Mouse (Mus musculus) adrenal gland, postnatal 14 days (tissue): ENCODE data around the gene Lgr5. TPM values are rescaled to one million over a fixed set of nuclear protein-coding genes. Genes with fewer than 3 reads are reported as not detected.
A peak's percentile ranks its signal among the peaks of the same experiment; 100 is the strongest.

ENCODE experiments used
- DNase-seq: peaks from one replicate; pipeline ENCODE4 v3.0.0; 2021; ENCODE audit warnings: mixed read lengths
- total RNA-seq: library from RNA; stranded (reverse); gene quantifications from 2 replicates; pipeline ENCODE4 v1.2.3, GENCODE M21; 2021

Lgr5 gene
- total RNA-seq, 1 experiment from 2014 or later = 21.4 TPM

DNA sequence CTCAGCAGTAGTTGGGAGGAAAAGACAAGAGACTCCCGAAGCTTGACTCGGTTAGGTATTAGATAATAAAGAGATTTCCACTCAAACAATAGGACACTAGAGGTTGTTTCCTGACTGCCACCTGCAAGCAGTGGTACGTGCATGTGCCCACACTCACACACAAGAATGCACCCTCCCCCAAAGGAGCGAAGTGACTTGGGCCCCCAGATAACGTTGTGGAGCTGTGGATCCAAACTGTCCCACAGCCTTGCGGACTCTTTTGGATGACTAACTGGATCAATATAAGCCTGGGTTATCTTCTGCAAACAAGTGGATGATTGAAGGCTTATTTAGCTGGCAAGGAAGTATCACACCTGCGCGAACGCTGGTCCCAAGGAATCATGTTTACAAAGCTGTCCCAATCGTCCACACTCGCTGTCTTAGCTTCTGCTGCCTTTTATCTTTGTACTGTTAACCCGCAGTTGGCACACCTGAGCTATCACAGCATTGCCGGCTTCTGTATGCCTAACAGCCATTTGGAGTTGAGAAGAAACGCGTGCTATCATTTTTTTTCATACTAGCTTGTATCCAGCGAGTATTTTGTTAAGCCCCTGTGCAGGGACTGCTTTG, 81.8 kb downstream of the Lgr5 start:
- DNase-seq = no peak

DNA sequence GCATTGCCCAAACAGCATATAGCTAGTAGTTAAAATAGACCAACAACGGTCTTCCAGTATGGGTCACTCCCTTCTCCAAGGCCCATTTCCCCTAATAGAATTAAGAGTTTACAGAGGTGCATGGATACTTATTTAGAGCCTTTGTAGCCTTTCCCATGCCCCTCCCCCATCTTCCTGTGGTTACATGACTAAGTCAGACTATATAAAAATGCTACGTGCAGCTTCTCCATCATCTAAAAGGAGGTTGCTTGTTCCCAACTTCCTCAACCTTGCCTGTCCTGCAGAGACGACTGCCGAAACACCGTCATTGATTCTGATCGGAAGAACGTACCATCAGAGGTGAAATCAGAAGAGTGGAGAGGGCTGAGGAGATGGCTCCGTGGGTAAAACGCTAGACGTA, 82.4 kb downstream of the Lgr5 start:
- no peak for DNase-seq

DNA sequence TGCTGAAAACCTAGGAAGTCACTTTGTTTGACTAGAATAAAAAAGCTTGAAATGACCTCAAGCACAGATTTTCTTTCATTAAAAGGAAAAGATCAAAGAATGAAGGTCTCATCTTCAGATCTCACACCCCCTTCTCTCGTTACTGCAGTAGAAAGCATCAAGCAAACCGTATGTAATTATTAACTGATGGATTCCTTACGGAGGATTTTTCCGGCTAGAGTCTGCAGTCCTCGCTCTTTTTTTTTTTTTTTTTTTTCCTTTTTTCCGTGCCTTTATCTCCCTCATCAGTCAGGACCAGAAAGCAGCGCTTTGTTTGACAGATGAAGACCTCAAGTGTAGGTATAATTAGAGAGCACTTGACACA, 93.8 kb downstream of the Lgr5 start:
- no peak for DNase-seq

DNA sequence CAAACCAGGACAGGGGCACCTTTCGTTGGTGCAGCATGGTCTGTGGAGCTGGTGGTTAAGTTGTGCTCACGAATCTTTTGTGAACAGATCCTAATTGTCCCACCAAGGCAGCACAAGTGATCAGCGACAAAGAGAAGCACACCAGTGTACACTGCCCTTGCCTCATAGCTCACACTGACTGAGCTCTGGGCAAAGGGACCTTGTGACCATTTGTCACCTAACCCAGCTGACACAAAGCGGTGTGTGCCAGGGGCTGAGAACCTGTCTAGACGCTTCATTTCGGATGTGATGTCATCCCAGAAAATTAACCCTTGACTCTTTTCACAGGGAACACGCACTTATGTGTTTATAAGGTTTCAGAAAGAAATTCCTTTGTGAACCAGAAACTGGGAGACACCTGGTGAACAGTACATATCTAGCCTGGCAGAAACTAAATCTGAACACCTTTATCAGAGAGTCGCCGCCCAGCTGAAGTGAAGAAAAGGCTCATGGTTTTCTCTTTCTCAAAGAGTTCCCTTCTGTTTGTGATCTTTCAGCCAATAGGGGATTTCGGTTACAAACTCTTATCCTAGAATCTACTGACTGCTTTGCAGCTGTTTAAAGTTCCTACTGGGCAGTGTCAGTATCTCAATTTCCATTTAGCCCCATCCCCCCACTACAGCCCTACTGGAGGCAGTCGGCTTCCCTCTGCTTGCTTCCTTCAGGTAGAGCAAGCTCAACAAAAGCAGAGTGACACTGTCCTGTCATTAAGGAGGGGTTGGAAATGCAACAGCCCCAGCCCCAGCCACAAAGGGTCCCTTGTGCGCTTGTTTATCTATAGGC, 94.4 kb downstream of the Lgr5 start:
- no peak for DNase-seq

DNA sequence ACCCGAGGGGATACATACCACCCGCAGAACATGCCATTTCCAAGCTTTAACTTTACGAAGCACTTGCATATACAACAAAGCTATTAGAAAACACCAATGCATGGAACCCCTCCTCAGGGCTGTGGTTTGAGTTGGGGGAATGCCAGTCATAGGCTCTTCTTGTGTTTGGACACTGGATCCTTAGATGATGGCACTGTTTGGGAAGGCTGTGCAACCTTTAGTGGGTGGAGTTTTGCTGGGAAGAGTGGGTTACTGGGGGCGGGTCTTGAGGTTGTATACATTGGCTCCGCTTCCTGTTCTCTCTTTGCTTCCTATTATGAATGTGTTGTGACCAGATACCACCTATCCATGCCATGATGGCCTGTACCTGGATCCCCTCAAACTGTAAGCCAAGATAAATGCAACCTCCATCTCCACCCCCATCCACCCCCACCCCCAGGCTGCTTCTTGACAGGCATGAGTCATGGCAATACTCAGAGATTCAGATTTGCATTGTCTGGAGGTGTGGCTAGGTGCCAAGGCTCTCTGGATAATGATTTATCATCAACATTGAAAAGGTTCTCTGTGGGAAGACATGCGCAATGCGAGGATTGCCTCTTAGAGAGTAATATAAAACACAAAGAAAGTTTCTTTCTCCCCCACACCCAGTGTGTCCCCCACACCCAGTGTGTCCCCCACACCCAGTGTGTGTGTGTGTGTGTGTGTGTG, 95.6 kb downstream of the Lgr5 start:
- DNase-seq = peak; percentile 17

DNA sequence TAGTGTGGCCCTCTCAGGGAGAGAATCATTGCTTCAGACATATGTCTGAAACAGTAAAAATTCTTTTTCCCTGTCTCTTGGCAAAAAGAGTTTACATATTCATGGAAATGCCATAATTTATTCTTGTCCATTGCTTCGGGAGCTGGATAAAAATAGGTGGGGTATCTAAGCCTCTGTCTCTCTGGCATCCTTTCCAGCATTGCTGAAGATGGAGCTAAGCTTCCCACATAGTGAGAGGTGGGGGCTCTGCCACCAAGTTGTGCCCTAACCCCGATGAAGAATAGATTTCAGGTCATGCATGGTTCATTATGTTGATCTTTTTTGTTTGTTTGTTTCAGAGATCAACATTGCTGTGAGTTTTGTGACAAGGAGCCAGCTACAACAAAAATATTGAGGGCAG, 102.0 kb downstream of the Lgr5 start:
- no peak for DNase-seq

DNA sequence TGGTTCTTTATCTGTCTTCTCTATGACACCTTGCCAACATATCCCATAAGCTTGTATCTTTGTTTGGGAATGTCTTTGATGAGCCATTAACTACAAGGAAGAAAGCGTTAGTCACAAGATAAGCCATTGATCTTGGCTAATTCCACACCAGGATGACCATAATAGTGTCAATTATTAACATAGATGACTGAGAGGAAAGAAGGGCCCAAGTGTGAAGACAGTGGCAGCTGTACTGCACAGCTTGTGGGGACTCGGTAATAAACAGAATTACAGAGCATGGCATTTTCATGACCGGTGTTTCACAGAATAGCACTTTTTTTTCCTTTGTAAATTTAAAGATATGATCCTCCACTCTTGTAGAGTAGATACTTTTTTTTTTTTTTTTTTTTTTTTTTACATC, 102.9 kb downstream of the Lgr5 start:
- DNase-seq = no peak

DNA sequence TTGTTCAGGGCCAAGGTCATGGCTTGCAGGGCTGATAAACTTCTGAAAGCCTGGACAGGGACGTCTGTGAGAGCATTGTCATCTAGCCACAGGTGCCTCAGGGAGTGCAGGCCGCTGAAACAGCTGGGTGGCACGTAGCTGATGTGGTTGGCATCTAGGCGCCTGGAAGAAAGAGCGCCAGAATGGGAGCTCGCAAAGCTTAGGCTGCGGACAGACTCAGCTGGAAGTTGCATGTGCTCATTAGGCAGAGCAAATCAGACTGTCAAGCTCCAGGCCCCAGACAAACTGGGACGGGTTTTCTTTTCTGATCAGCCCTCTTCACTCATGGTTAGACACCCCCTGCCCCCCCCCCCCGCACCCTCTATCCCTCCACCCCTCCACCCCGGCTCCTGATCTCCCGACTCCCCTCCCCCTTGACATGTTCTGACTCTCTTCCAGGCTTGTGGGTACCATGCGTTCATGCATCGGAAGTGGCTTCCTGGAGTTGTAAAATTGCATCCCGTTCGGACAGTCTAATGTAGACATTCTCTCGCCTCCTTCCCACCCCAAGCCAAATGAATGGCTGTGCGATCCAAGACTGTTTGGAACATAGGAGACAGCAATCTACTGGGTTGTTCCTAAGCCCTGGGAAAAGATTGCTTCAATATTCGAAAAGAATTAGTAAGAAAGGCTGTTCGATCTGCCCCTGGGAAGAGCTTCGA, 109.0 kb downstream of the Lgr5 start:
- peak; percentile 6 for DNase-seq

DNA sequence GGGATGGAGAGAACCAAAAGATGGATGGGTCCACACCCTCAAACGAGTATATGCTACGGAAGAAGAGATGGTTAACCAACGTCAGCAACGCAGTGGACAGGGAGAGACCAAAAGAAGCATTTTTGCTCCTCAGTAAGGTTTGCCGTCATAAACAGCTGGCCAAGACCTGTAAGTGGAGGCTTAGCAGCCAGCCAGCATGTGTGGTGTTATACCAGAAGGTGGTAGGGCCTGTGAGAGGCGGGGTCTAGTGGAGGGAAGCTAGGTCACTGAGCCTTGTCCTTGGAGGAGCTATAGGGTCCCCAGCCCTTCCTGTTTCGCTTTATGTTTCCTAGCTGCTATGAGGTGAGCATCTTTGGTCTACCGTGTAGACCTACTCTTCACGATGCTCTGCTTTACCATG, 111.1 kb downstream of the Lgr5 start:
- no peak for DNase-seq

DNA sequence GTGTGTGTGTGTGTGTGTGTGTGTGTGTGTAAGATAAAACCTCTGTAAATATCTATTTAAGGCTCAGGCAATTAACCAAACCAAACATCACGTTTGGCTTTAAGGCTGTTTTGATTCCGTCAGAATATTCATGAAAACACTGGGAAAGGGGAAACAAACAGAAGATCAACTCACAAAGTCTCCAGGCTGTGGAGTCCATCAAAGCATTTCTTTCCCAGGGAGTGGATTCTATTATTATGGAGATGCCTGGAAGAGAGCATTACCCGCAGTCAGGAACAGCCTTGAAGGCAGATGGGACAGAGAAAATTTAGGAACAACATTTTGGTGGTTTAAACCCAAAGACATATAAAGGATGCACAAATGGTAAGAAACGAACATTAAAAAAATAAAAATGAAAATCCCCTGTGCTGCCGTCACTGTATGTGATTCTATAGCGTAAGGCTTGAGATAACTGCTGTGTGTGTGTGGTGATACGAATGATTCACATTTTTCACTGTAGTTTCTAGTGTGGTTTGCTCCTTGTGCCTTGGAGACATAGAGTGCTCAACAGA, 112.5 kb downstream of the Lgr5 start:
- DNase-seq = no peak

DNA sequence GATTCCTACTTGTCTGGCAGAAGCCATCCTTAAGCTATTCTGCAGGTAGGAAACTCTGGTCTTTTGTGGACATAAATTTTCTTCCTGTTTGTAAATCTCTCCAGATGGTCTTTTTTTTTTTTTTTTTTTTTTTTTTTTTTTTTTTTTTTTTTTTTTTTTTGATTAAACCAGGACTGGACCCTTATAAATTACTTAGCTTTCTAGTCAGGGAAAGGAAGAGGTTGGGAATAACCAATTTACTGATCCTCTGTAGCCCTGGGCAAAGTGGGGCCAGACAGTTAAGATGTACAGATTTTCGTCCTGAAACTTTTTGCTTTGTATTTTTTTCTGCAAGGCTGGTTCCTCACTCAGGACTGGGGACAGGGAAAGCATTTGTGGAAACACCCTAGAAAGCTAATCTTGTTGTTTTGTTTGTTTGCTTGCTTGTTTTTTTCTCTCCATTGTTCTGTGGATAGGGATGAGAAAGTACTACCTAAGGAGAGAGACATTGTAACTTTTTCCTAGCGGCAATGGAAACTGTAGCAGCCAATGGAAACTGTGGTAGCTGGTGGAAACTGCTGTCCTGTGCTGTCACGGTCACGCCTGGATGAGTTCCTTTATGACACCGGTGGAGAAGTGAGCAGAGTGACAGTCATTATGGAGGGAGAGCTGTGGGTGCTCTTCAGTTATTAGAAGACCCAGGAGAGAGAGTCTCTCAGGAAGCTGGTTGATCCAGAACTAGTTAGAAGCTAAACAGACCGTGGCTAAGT, 114.2 kb downstream of the Lgr5 start:
- DNase-seq = no peak

DNA sequence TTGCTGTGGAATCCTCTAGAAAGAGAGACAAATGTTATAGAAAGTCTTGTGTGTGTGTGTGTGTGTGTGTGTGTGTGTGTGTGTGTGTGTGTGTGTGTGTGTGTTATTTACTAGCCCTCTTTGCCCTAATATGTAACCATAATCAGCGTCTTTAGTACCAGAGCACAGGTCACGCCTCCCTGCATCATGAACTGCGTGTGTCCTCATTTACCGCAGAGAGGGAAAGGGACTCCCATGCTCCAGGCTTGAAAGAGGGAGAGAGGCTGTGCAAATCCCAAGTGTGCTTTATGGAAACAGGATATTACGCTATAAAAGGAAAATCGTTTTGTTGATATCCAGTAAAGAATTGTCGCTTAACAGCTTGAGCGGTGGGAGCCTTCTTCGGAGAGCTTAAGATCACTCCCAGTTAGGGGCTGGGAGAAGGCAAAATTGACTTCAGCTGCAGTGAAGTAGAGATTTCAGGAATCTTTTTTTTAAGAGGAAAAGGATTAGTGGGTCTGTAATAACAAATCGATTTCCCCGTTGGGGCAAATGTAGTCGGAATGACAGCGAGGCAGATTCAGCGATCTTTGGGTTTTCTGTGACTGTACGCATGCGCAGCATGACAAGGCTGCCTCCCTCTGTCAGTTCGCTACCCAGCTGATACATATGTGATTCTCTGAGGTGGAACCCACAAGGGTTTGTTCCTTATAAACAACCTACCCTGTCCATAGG, 116.8 kb downstream of the Lgr5 start:
- peak; percentile 10 for DNase-seq

DNA sequence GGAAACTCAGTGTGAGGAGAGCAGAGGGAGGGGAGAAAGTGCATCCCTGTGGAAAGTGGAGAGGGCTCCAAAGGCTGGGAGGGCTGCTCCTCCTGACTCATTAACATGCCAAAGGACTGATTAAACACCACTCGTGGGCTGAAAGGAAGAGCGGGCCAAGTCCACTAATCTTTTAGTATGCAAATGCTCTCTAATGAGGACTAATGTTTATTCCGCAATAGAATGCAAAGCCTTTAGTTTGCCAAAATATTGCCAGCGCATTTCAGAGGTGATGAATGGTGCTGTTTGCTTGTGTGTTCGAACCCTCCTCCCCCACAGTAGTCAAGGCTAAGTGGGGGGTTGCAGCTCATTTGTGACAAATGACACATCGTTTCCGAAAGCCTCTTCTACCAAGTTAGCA, 118.5 kb downstream of the Lgr5 start:
- DNase-seq = no peak

DNA sequence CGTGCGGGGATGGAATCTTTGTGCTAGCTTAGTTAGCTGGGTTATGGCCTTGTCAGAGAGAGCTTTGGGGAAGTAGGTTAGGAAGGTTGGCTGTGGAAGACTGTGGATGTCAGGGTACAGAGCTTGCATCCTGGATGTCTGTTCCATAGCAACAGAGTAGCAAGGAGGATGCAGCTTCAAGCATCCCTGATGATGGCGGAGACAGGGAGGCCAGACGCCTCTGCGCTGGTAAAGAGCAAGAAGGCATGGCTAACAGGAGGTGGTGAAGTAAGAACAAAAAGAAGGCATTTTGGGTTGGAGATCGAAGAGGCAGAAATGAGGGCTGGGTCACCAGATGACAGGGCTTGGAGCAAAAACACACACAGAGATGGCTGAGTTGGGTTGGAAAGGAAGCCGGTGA, 118.9 kb downstream of the Lgr5 start:
- DNase-seq = no peak

DNA sequence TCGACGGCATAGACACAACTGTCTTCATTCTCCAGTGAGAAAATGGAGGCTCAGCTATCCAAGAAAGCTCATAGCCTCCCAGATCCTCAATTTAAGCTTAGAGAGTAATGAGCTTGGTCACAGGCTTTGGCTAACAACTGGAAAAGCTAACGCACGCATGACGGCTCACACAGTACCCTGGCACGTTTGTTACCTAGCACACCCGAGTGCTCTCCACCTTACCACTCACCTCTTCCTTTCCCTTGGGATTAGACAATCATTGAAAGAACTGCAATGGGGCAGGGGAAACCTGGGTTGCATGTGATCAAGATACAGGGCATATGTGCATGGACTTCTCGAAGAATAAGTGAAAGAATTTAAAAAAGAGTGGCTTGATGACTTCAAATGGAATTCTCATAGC, 119.6 kb downstream of the Lgr5 start:
- no peak for DNase-seq

DNA sequence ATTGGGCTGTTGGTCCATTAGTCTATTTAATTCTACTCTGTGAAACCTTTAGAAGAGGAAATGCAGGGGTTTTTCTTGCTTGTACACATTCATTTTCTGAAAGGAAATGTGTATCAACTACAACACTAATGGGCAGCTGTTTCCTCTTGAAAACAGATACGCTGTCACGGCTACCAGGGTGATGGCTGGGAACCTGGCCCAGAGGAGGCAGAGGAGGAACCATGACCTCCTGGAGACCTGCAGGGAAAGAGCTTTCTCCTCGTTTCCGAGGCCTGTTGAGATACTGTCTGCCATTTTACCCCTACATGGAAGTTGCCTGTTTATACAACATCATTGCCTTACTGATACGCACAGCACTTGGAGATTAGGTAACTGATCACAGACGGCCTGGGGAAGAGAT, 121.8 kb downstream of the Lgr5 start:
- no peak for DNase-seq

DNA sequence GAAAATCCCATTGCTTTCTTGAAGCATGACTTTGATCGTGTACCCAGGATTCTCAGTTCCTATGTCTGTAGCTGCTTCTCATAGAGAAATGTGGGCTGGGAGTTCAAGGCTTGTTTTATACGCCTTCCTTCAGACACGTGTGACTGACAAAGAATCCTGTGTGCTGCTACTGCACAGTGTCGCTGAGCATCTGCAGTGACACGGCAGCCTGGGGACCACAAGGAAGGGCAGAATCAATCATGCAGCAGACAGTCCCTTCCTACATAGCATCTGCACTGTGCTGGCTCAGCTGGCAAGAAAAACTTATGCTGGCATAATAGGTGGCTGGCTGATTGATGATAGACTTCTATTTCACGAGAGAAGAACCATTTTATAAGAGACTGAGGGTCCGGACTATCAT, 122.5 kb downstream of the Lgr5 start:
- no peak for DNase-seq

DNA sequence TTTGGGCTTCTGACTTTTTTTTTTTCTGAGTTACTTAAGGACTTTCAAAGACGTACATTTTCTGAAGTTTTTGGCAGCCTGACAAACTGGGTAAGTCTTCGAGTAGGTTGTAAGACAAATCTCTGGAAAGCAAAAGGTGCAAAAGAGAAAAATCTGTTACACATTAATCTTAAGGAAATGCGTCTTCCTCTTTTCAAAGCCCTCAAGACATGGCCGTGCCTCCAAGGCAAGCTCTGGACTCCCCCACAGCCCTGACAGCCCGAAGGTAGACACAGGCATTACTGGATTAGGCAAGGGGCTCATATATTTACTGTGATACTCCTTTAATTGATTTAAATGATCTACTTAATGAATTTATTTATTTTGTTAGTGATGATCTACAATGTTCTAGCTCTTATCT, 124.9 kb downstream of the Lgr5 start:
- no peak for DNase-seq

DNA sequence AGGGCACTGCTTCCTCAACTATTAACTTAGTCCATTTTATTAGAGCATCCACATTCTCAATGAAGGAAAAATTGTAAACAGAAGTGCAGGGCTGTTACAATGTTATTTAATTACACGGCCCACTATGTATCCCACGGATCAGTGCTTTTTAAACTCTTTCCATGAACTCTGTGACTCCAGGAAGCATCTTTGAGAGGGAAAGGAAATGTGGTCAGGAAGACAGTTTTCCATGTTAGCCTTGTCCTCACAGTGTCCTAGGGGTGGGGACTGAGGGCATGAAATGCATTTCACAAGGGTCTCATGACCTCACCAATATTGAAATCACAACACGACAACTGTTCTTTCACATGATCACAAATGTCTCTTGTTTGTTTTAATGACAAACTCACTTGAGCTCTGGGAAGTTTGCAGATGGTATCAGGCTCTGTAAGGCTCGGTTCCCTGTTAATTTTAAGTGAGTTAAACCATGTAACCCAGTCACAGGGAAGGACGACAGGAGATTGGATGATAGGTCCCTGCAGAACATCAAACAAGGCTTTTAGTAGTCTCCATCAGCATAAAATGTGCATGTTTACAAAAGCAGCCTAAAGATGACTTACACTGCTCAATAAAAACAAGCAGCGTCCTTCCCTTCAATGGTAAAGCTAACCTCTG, 130.1 kb downstream of the Lgr5 start:
- no peak for DNase-seq

DNA sequence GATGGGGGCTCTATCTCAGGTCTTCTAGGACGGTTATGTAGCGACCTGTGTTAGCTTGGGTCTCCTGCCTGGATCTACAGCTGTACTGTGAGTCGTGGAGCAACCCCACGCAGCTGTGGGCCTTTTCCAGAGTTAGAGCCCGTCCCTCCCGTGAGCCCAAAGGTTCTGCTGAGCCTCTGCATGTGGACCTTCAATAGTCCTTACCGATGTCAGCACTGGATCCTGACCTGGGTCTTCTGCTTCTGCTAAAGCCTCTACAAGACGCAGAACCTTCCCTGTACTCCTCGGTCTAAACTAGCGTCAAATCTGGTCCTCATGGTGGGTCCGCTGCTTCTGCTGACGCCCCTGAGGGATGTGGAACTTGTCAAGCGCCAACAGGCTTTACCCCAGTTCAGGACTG, 139.0 kb downstream of the Lgr5 start:
- DNase-seq = no peak

DNA sequence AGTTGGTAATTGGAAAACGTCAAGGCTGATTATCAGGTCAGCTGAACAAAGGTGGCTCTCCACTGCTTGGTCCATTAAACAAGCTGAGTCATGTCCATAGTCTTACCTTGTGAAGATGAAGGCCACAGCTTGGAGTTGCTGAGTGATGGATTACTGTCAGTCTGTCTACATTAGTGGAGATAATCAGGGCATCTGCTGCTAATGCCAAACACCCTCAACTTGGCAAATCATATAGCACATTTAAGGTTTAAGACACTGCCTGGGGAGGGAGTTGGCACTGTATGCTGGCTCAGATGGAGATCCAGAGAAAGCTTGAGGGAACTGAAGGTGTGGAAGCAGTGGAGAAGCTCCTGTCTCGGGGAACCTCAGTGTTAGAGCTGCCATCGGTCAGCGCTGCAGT, 150.3 kb downstream of the Lgr5 start:
- no peak for DNase-seq
